Comparison of ENCODE assay signal across 15 mouse cellular contexts in the genomic region with DNA sequence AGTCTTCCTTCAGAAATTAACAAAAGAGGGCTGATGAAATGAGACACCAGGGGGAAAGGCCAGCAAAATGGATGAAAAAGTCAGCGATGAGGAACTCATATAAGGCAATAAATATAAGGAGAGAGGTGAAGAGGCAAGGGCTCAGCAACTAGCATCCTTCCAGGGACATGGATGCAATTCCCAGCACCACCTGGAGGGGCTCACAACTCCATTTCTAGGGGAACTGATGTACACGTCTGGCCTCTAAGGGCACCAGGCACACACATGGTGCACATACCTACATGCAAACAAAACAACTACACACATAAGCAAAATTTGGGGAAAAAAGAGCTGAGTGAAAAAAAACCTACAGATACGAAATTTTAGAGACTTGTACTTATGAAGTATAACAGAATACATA. TPM values are rescaled to one million over a fixed set of nuclear protein-coding genes. Genes with fewer than 3 reads are reported as not detected.
DNase-seq lines count a peak whose midpoint lies in the region; ATAC-seq and TF ChIP-seq lines count a peak whose summit lies in the region.
"Had no signal": no experiment of that assay in that cellular context is flagged by ENCODE, and none has a peak within 500 bp of the region (broad histone marks: within the 10 kb centered on the region; RNA-seq: fewer than 3 reads in every experiment).

No protein-coding gene starts in this region.

- TF ChIP-seq POLR2A in liver, adult 2 months (IDR thresholded peaks at IDR 0.05; ENCODE audit: extremely low read depth, insufficient read depth, low read length) = no peak

- peak; percentile 21 for DNase-seq in embryonic facial prominence, embryonic 11.5 days (ENCODE audit: low spot score)
- DNase-seq in embryonic facial prominence, embryonic 10.5 days (ENCODE audit: low spot score) = no peak
- DNase-seq in liver, adult 2 months (ENCODE audit: extremely low read depth, low read depth, low spot score) = no peak
- no peak for DNase-seq in liver, embryonic 11.5 days (ENCODE audit: low spot score)
- peak; percentile 14 to 25 for DNase-seq in B cell, adult 2 months
- DNase-seq in embryo, embryonic 10.5 days (ENCODE audit: low spot score) = peak; percentile 29
- no peak for DNase-seq in right cerebral cortex, adult 18-20 months
- no peak for DNase-seq in T-cell, adult 2 months (ENCODE audit: low spot score)
- DNase-seq: cerebellum, adult 8-10 months; gastrocnemius, postnatal 36 days; heart, postnatal 10 days; kidney, adult 18-20 months had no signal

- H3K4me1 ChIP-seq in embryonic facial prominence, embryonic 11.5 days (ENCODE audit: control insufficient read depth, insufficient read depth, low read length) = no peaks in the 10 kb centered on the region
- no peaks in the 10 kb centered on the region for H3K4me1 ChIP-seq in embryonic facial prominence, embryonic 10.5 days
- H3K4me1 ChIP-seq in liver, adult 2 months (ENCODE audit: control insufficient read depth, insufficient read depth, low read length) = no peaks in the 10 kb centered on the region
- no peaks in the 10 kb centered on the region for H3K4me1 ChIP-seq in liver, embryonic 11.5 days (replicated peaks; ENCODE audit: control insufficient read depth, insufficient read depth, low read length)
- H3K4me1 ChIP-seq: limb, embryonic 13.5 days had no signal

- H3K4me3 ChIP-seq in embryonic facial prominence, embryonic 11.5 days (ENCODE audit: low read depth, low read length) = no peak overlapping the region
- H3K4me3 ChIP-seq in embryonic facial prominence, embryonic 10.5 days = no peak overlapping the region
- H3K4me3 ChIP-seq in liver, adult 2 months (ENCODE audit: insufficient read depth, low read depth, low read length) = no peak overlapping the region
- H3K4me3 ChIP-seq in liver, embryonic 11.5 days (ENCODE audit: low read depth, low read length) = no peak overlapping the region
- H3K4me3 ChIP-seq: limb, embryonic 13.5 days; megakaryocyte, embryonic 14.5 days had no signal

- TF ChIP-seq CTCF in liver, adult 2 months (IDR thresholded peaks at IDR 0.05; ENCODE audit: low read depth, low read length) = 0 out of 2 replicates have a peak, but pooled peaks have one; percentile 8

- peaks cover 4% of the 10 kb centered on the region for H3K36me3 ChIP-seq in embryonic facial prominence, embryonic 11.5 days (replicated peaks; ENCODE audit: control insufficient read depth, insufficient read depth, low read depth, low read length)
- peaks cover 95% of the 10 kb centered on the region for H3K36me3 ChIP-seq in embryonic facial prominence, embryonic 10.5 days (replicated peaks)
- H3K36me3 ChIP-seq in liver, adult 2 months (ENCODE audit: control insufficient read depth, insufficient read depth, low read length) = peaks cover 52% of the 10 kb centered on the region
- peaks cover 11% of the 10 kb centered on the region; the same call in 1 of the 2 replicates for H3K36me3 ChIP-seq in liver, embryonic 11.5 days (ENCODE audit: control insufficient read depth, insufficient read depth, low read length)

- no peaks in the 10 kb centered on the region for H3K79me2 ChIP-seq in liver, adult 2 months (ENCODE audit: control insufficient read depth, insufficient read depth, low read length)

- no peak overlapping the region for H3K27ac ChIP-seq in embryonic facial prominence, embryonic 11.5 days (replicated peaks; ENCODE audit: low read depth, low read length)
- H3K27ac ChIP-seq in embryonic facial prominence, embryonic 10.5 days (replicated peaks) = no peak overlapping the region
- no peak overlapping the region for H3K27ac ChIP-seq in liver, adult 2 months (replicated peaks; ENCODE audit: insufficient read depth, low read depth, low read length)
- no peak overlapping the region for H3K27ac ChIP-seq in liver, embryonic 11.5 days (ENCODE audit: low read depth, low read length)
- H3K27ac ChIP-seq: limb, embryonic 13.5 days had no signal

- 58% methylated on average over 3 of the region's 3 CpGs for WGBS in embryonic facial prominence, embryonic 11.5 days
- 71% methylated on average over 3 of the region's 3 CpGs for WGBS in embryonic facial prominence, embryonic 10.5 days
- WGBS in liver, adult 2 months = 81% methylated on average over 3 of the region's 3 CpGs
- WGBS in liver, embryonic 11.5 days = 51% methylated on average over 3 of the region's 3 CpGs

- no peaks in the 10 kb centered on the region for H3K9me3 ChIP-seq in embryonic facial prominence, embryonic 11.5 days (replicated peaks; ENCODE audit: control insufficient read depth, low read length)
- H3K9me3 ChIP-seq in embryonic facial prominence, embryonic 10.5 days = no peaks in the 10 kb centered on the region
- H3K9me3 ChIP-seq in liver, embryonic 11.5 days (ENCODE audit: control insufficient read depth, low read length) = no peaks in the 10 kb centered on the region
- H3K9me3 ChIP-seq: limb, embryonic 13.5 days; megakaryocyte, embryonic 14.5 days had no signal

- H3K4me2 ChIP-seq in embryonic facial prominence, embryonic 11.5 days (ENCODE audit: low read depth, low read length) = no peak overlapping the region
- H3K4me2 ChIP-seq in liver, embryonic 11.5 days = no peak overlapping the region
- H3K4me2 ChIP-seq: limb, embryonic 13.5 days had no signal

- no peaks in the 10 kb centered on the region for H3K27me3 ChIP-seq in embryonic facial prominence, embryonic 11.5 days (ENCODE audit: control insufficient read depth, insufficient read depth, low read length)
- no peaks in the 10 kb centered on the region for H3K27me3 ChIP-seq in embryonic facial prominence, embryonic 10.5 days (replicated peaks; ENCODE audit: low read depth, poor library complexity, severe bottlenecking)
- H3K27me3 ChIP-seq in liver, adult 2 months (ENCODE audit: control insufficient read depth, insufficient read depth, low read length) = no peaks in the 10 kb centered on the region
- no peaks in the 10 kb centered on the region for H3K27me3 ChIP-seq in liver, embryonic 11.5 days (replicated peaks; ENCODE audit: control insufficient read depth, insufficient read depth, low read length)
- H3K27me3 ChIP-seq: limb, embryonic 13.5 days; megakaryocyte, embryonic 14.5 days had no signal

- no peak overlapping the region for H3K9ac ChIP-seq in embryonic facial prominence, embryonic 11.5 days (replicated peaks; ENCODE audit: low read length)
- no peak overlapping the region for H3K9ac ChIP-seq in liver, adult 2 months (ENCODE audit: low read depth, low read length)
- no peak overlapping the region for H3K9ac ChIP-seq in liver, embryonic 11.5 days (ENCODE audit: low read depth, low read length)
- H3K9ac ChIP-seq: limb, embryonic 13.5 days had no signal

- no peak for ATAC-seq in embryonic facial prominence, embryonic 11.5 days (replicated peaks; ENCODE audit: insufficient number of reproducible peaks, low FRiP score, low TSS enrichment, low read depth)
- no peak for ATAC-seq in liver, embryonic 11.5 days (replicated peaks; ENCODE audit: low FRiP score)
- ATAC-seq: forebrain, embryonic 16.5 days had no signal

RNA-seq across cellular contexts. Expression of a gene that starts 17.4 kb away (rescaled TPM):
- polyA plus RNA-seq in embryonic facial prominence, embryonic 11.5 days (2014; fragmentation: Nextera tagmentation; extraction: Ambion mirVana) = 33.1 and 36.9 TPM in 2 replicates
- polyA plus RNA-seq in embryonic facial prominence, embryonic 10.5 days (2016; fragmentation: Nextera tagmentation; extraction: Ambion mirVana) = 34.9 and 37.4 TPM in 2 replicates
- total RNA-seq in liver, adult 2 months (2014; rRNA removed) = 12.6 and 13.5 TPM in 2 replicates
- polyA plus RNA-seq in liver, adult 2 months (2012; rRNA removed) = 6.0 and 6.6 TPM in 2 replicates
- 15.4 and 15.7 TPM in 2 replicates for polyA plus RNA-seq in liver, embryonic 11.5 days (2014; fragmentation: Nextera tagmentation; extraction: Ambion mirVana)

RNA-seq across cellular contexts. Expression of a gene that starts 23.8 kb away (rescaled TPM):
- not detected in 2 replicates for polyA plus RNA-seq in embryonic facial prominence, embryonic 11.5 days (2014; fragmentation: Nextera tagmentation; extraction: Ambion mirVana)
- polyA plus RNA-seq in embryonic facial prominence, embryonic 10.5 days (2016; fragmentation: Nextera tagmentation; extraction: Ambion mirVana) = 0.14 TPM in 1 of 2 replicates, not detected in the other
- total RNA-seq in liver, adult 2 months (2014; rRNA removed) = 0.07 TPM in 1 of 2 replicates, not detected in the other
- polyA plus RNA-seq in liver, adult 2 months (2012; rRNA removed) = not detected in 2 replicates
- not detected in 2 replicates for polyA plus RNA-seq in liver, embryonic 11.5 days (2014; fragmentation: Nextera tagmentation; extraction: Ambion mirVana)
- total RNA-seq: gastrocnemius, postnatal 36 days; heart, postnatal 10 days had no signal
- polyA plus RNA-seq: forebrain, embryonic 16.5 days had no signal

Comparison
In these comparisons a context has a peak if more than half of its experiments do, and no peak if none do; other contexts are left out.
1. DNase-seq: peak in embryonic facial prominence, embryonic 11.5 days (single experiment), B cell, adult 2 months (2 of 2) and embryo, embryonic 10.5 days (single experiment); none in embryonic facial prominence, embryonic 10.5 days (single experiment), liver, adult 2 months (single experiment), liver, embryonic 11.5 days (single experiment), right cerebral cortex, adult 18-20 months (single experiment) and T-cell, adult 2 months (single experiment).